Mouse (Mus musculus): Measurements from ENCODE around the gene Gm17783.

- TF ChIP-seq CTCF (IDR thresholded peaks at IDR 0.05; ENCODE audit: extremely low read depth, insufficient read depth, insufficient read length, insufficient replicate concordance) (no peak), POLR2A (IDR thresholded peaks at IDR 0.05; ENCODE audit: low read depth, low read length) (no peak)
These were observed 36.5 kb downstream of the Gm17783 start for GRCm38 (mm10) chr16:45495326-45495725.
